Mouse (Mus musculus) kidney, embryonic 15.5 days (tissue): Measurements from ENCODE around the gene Bcl2l1. TPM values are rescaled to one million over a fixed set of nuclear protein-coding genes. Genes with fewer than 3 reads are reported as not detected.
A peak's percentile ranks its signal among the peaks of the same experiment; 100 is the strongest.

Experiments used
- ATAC-seq: fragments of 200-750 bp; cut with Nextera tagmentation; replicated peaks from 2 replicates; pipeline ENCODE4 v1.8.0; 2017; ENCODE audit warnings: moderate TSS enrichment; ENCODE audit not compliant: low FRiP score
- H3K27ac ChIP-seq: fragments of 300-500 bp; sonication (generic); 2 replicates; pipeline ENCODE4 v1.5.1; 2015; ENCODE audit warnings: mild to moderate bottlenecking, inconsistent platforms
- H3K27me3 ChIP-seq: fragments of 300-500 bp; sonication (generic); 2 replicates; pipeline ENCODE4 v1.6.1; 2015; ENCODE audit warnings: inconsistent platforms
- H3K36me3 ChIP-seq: fragments of 300-500 bp; sonication (generic); 2 replicates; pipeline ENCODE4 v1.6.1; 2015; ENCODE audit warnings: inconsistent platforms
- H3K4me1 ChIP-seq: fragments of 300-500 bp; sonication (generic); 2 replicates; pipeline ENCODE4 v1.6.1; 2015; ENCODE audit warnings: inconsistent platforms
- H3K4me2 ChIP-seq: fragments of 300-500 bp; sonication (generic); 2 replicates; pipeline ENCODE4 v1.6.1; 2015; ENCODE audit warnings: moderate library complexity, mild to moderate bottlenecking, inconsistent platforms
- H3K4me3 ChIP-seq: fragments of 300-500 bp; sonication (generic); replicated peaks from 2 replicates; pipeline ENCODE4 v1.5.1; 2015; ENCODE audit warnings: mild to moderate bottlenecking, inconsistent platforms
- H3K9ac ChIP-seq: fragments of 300-500 bp; sonication (generic); 2 replicates; pipeline ENCODE4 v1.6.1; 2015; ENCODE audit warnings: mild to moderate bottlenecking, inconsistent platforms
- H3K9me3 ChIP-seq: fragments of 300-500 bp; sonication (generic); replicated peaks from 2 replicates; pipeline ENCODE4 v1.6.1; 2016; ENCODE audit warnings: inconsistent platforms
- WGBS: fragments of 180-500 bp; shearing (Covaris S2); methylation state at CpG from one replicate; pipeline ENCODE4 v1.1.7; 2015; ENCODE audit warnings: mixed read lengths; 5-methylcytosine and 5-hydroxymethylcytosine counted together
- polyA plus RNA-seq: library from polyadenylated mRNA; unstranded; fragments of >200 nt; fragmentation: Nextera tagmentation; extraction: Ambion mirVana; gene quantifications from 2 replicates; pipeline ENCODE4 v1.2.1, GENCODE M21; 2015

Gene Bcl2l1
- polyA plus RNA-seq, 1 experiment from 2014 or later: 106 TPM

DNA sequence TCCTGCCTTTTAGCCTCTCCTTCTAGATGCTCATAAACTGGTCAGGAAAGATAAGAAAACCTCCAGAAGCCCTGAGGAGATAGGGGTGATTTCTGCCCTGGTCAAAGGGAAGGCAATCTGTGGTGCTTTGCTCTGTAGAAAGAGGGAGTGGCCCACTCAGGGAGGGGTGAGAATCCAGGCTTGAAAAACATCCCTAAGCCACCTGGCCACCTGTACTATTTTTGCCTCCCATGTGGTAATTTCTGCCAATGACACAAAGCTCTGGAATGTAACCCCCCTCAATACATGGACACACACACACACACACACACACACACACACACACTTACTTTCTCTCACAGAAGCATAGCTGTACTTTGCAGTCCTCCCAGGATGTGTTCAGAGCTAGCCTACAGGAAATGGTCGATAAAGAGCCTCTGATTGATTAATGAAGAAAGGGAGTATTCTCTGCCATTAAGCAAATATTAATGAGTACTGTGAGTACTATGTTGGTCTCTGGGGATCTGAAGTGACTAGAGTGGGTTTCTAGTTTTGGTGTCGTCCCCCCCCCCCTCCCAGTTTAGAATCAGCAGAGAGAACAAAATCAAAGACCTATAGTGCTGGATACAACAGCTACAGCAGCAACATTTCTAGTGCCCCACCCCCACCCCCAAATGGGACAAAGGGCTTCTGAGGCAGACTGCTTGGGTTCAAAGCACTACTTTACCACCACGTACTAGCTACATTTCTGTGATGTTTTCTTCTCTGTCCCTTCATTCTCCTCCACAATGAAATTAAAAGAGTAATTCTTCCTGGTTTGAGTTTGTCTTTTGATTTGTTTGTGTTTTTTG, 20.0 kb downstream of the Bcl2l1 start:
- WGBS: 22% methylated on average over 3 of the region's 3 CpGs
- H3K4me2 ChIP-seq: no peak overlapping the region
- peak overlapping the region; percentile 70 for H3K27ac ChIP-seq
- no peak overlapping the region for H3K4me3 ChIP-seq
- peak; percentile 41 for ATAC-seq
- H3K36me3 ChIP-seq: peaks cover 6% of the 10 kb centered on the region; the same call in 1 of the 2 replicates
- no peaks in the 10 kb centered on the region for H3K27me3 ChIP-seq
- H3K4me1 ChIP-seq: peaks cover 51% of the 10 kb centered on the region
- no peak overlapping the region for H3K9ac ChIP-seq
- H3K9me3 ChIP-seq: no peaks in the 10 kb centered on the region

DNA sequence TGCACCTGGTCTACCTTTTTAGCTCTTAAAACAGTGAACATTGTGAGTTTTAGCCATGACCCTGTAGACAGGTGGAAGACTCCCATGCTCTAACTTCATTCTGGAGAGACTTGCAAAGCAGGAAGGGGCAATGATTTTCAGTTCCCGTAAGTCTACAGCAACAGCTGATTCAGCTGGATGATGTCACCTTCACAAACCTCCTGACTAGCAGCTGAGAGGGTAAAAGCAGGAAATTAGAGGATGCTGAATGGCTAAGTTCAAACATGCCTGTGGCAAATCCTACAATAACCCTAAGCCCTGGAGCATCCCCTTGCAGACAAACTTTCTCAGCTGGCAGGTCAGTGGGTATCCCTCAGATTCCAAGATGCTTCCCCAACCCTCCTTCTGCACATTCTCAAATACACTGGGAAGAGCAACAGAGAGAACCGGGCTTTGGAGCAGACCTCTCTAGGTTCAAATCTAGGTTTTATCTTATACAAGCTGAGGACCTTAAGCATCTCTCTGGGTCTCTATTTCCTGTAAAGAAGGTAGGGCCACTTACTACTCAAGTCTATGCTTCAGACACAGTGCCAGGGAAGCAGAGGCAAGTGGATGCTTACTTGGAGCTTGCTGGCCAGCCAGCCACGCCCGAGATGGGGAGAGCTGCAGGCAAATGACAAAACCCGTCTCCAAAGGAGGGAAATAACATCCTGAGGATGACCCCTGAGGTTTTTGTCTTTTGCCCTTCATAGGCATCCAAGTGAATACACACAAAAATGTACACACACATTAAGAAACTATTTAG, 21.2 kb downstream of the Bcl2l1 start:
- Histone ChIP-seq H3K27me3 (no peaks in the 10 kb centered on the region), H3K4me1 (peaks cover 51% of the 10 kb centered on the region), H3K4me2 (no peak overlapping the region), H3K27ac (peak overlapping the region; percentile 50; the same call in 1 of the 2 replicates), H3K36me3 (peaks cover 6% of the 10 kb centered on the region; the same call in 1 of the 2 replicates), H3K9me3 (no peaks in the 10 kb centered on the region), H3K9ac (no peak overlapping the region), H3K4me3 (no peak overlapping the region)
- ATAC-seq: no peak
- 78% methylated on average over 5 of the region's 5 CpGs for WGBS

DNA sequence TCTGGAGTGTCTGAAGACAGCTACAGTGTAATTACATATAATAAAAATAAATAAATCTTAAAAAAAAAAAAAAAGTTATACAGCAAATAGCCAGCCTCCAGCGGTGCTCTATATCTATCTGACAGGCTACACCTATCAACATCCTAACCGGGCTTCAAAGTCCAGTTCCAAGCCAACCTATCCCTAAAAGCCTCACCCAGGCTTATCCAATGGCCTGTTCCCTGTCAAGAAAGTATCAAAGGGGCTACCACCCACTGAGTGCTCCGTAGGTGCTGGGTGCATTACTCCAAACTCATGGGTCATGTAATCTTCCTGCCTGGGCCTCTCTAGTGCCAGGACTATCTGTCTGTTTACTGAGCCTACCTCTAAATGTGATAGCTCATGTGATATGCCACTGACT, 23.4 kb downstream of the Bcl2l1 start:
- no peak for ATAC-seq
- 90% methylated on average over 3 of the region's 3 CpGs for WGBS
- H3K9ac ChIP-seq: no peak overlapping the region
- peaks cover 67% of the 10 kb centered on the region for H3K4me1 ChIP-seq
- no peaks in the 10 kb centered on the region for H3K9me3 ChIP-seq
- H3K27me3 ChIP-seq: no peaks in the 10 kb centered on the region
- no peak overlapping the region for H3K4me2 ChIP-seq
- H3K36me3 ChIP-seq: peaks cover 6% of the 10 kb centered on the region; the same call in 1 of the 2 replicates
- H3K4me3 ChIP-seq: no peak overlapping the region
- H3K27ac ChIP-seq: no peak overlapping the region

DNA sequence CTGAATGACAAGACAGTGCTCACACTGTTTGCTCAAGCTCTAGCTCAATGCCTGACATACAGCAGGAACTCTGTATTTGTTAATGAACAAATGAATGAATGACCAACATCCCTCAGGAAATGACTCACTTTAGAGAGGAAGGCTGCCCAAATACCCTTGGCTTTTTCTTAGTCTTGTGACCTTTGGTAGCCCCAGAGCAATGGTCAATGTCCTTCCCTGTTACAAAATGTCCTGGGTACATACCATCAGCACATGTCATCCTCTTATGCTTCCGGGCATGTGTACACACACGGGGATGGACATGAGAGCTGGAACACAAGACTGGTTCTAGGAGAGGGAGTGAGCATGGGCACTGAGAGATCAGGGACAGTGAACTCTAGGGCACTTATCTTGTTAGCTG, 25.5 kb downstream of the Bcl2l1 start:
- Histone ChIP-seq H3K36me3 (peaks cover 6% of the 10 kb centered on the region; the same call in 1 of the 2 replicates), H3K9me3 (no peaks in the 10 kb centered on the region), H3K27ac (peak overlapping the region; percentile 90), H3K4me3 (no peak overlapping the region), H3K4me1 (peaks cover 55% of the 10 kb centered on the region), H3K27me3 (no peaks in the 10 kb centered on the region), H3K4me2 (no peak overlapping the region), H3K9ac (no peak overlapping the region)
- ATAC-seq: no peak
- WGBS: 61% methylated on average over 2 of the region's 2 CpGs

DNA sequence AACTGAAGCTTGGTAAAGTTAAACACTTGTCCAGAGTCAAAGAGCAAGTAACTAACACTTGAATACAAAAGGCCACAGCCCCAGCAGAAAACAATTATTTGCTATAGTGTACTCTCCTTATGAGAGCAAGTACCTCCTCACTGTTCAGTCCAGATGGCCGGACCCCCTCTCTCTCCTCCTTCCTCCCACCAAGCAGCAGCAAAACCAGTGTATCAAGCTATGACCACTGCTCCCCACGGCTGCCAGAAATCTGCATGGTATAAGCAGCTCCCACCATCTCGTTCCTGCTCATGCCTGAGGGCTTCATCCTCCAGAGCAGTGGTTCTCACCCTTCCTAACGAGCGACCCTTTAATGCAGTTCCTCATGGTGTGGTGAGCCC, 26.4 kb downstream of the Bcl2l1 start:
- Histone ChIP-seq H3K27ac (peak overlapping the region; percentile 90), H3K4me3 (no peak overlapping the region), H3K36me3 (peaks cover 6% of the 10 kb centered on the region; the same call in 1 of the 2 replicates), H3K9me3 (no peaks in the 10 kb centered on the region), H3K27me3 (no peaks in the 10 kb centered on the region), H3K9ac (no peak overlapping the region), H3K4me2 (no peak overlapping the region), H3K4me1 (peaks cover 49% of the 10 kb centered on the region)
- no peak; the same call in 1 of the 2 replicates for ATAC-seq
- WGBS: 37% methylated on average over 5 of the region's 5 CpGs

DNA sequence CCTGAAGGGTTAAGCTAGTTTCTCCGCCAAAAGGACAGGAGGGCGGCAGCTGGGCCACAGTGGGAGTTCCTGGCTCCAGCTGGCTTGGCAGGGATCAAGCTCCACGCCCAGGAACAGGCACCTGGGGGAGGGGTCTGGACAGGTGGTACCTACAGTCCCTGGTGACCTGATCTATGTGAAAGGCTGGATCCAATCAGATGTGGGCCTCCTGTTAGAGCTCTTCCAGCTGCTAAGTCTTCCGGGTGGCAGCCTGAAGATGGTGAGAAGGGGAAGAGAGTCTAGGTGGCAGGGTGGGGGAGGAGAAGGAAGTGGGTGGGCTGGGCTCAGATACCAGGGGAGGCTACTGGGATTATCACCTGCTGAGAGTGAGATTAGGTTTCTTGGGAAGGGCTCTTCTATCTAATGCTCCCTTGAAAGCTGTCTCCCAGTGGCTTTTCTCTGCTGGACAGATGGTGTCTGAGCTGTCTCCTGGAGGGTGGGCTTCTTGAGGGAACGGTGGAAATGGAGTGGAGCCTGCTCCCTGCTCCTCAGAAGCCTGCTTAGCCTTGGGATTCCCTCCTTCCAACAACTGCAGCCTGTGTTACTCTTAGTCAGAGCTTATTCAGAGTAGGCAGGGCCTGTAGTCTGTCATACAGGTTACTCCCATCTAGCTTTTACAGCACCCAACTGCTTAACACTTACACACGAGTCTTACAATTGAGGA, 27.0 kb downstream of the Bcl2l1 start:
- Histone ChIP-seq H3K27ac (peak overlapping the region; percentile 90), H3K4me1 (peaks cover 44% of the 10 kb centered on the region), H3K27me3 (no peaks in the 10 kb centered on the region), H3K4me3 (no peak overlapping the region), H3K4me2 (peak overlapping the region; percentile 8; the same call in 1 of the 2 replicates), H3K9ac (no peak overlapping the region), H3K9me3 (no peaks in the 10 kb centered on the region), H3K36me3 (peaks cover 6% of the 10 kb centered on the region; the same call in 1 of the 2 replicates)
- whole genome bisulfite sequencing: 9% methylated on average over 6 of the region's 6 CpGs
- peak; percentile 85 for ATAC-seq

DNA sequence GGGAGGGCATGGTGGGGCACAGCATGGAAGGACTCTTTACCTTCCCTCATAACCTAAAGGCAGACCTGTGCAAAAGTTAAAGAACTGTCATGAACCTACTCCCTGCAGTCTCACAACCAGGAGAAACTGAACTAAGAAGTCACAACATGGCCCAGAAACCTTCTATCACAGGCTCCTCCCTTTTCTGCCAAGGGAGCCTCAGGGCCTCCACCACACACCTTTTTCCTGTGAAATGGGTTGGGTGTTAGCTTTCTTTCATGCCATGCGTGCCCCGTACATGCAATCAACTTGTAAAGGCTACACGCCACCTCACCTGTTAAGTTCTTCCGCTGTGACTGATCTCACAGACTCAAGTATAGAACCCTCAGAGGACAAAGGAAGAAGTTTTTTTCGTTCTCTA, 28.4 kb downstream of the Bcl2l1 start:
- no peaks in the 10 kb centered on the region for H3K27me3 ChIP-seq
- peak overlapping the region; percentile 48; the same call in 1 of the 2 replicates for H3K27ac ChIP-seq
- H3K9me3 ChIP-seq: no peaks in the 10 kb centered on the region
- no peak for ATAC-seq
- no peaks in the 10 kb centered on the region for H3K36me3 ChIP-seq
- no peak overlapping the region for H3K9ac ChIP-seq
- H3K4me2 ChIP-seq: no peak overlapping the region
- H3K4me1 ChIP-seq: peaks cover 43% of the 10 kb centered on the region
- no peak overlapping the region for H3K4me3 ChIP-seq
- WGBS: 85% methylated on average over 5 of the region's 5 CpGs

DNA sequence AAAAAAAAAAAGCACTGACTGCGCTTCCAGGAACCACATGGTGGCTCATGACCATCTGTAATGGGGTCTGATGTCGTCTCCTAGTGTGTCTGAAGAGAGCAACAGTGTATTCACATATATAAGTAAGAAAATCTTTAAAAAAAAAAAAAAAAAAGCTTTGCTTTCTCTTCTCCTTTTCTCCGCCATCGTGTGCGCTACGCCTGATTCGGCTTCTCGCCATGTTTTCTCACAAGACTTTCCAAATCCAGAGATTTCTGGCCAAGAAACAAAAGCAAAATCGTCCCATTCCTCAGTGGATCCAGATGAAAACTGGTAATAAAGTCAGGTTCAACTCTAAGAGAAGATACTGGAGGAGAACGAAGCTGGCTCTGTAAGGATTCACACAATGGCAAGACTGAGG, 29.2 kb downstream of the Bcl2l1 start:
- no peaks in the 10 kb centered on the region for H3K36me3 ChIP-seq
- peaks cover 43% of the 10 kb centered on the region for H3K4me1 ChIP-seq
- H3K4me2 ChIP-seq: no peak overlapping the region
- ATAC-seq: no peak
- H3K27me3 ChIP-seq: no peaks in the 10 kb centered on the region
- H3K9ac ChIP-seq: no peak overlapping the region
- no peaks in the 10 kb centered on the region for H3K9me3 ChIP-seq
- 87% methylated on average over 10 of the region's 10 CpGs for whole genome bisulfite sequencing
- no peak overlapping the region for H3K4me3 ChIP-seq
- H3K27ac ChIP-seq: no peak overlapping the region

DNA sequence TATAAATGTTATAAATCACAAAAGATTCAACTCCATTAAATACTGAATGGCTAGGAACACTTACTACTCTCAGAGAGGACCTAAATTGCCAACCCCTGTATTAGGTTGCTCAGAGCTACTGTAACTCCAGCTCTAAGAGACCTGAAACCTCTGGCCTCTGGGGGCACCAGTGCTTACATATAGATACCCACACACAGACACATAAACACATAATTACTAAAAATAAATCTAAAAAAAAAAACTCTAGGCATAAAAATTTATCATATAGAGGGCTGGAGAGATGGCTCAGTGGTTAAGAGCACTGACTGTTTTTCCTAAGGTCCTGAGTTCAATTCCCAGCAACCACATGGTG, 30.8 kb downstream of the Bcl2l1 start:
- Histone ChIP-seq H3K9ac (no peak overlapping the region), H3K4me1 (peaks cover 31% of the 10 kb centered on the region), H3K27me3 (no peaks in the 10 kb centered on the region), H3K4me2 (no peak overlapping the region), H3K4me3 (no peak overlapping the region), H3K36me3 (no peaks in the 10 kb centered on the region), H3K27ac (no peak overlapping the region), H3K9me3 (no peaks in the 10 kb centered on the region)
- no peak for ATAC-seq

DNA sequence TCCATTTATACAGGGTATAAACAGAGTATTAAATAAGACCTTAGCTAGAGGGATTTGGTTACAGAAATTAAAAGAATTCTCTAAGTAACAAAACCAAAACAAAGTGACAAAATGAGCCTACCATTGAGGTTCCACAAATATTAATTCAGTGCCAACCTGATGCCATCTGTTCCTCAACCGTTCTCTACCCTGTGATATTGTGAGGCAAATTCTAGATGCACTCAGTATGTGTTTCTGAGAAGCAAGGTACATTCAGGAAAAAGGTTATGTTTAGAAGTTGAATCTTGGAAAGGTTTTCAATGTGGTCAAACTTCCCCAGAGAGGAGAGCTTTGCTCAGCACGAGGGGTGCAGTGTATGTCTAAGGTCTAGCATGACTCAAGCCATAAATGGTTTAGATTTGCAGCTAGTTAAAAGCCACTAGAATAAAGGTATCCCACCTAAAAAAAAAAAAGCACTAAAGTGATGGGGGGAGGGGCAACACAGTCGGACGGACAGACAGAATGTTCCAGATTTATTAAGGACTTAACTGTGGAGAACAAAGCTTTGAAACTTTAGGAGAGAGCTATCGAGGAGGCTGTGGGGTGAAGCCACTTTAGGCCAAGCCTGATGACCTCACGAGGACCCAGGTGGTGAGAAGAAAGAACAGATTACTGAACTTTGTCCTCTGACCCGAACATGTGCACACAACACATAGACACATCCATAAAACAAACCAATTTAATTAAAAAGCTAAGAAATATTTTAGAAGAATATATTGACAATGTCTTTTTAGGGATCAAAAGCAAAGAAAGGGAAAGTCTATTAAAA, 31.4 kb downstream of the Bcl2l1 start:
- no peak for ATAC-seq
- no peak overlapping the region for H3K4me3 ChIP-seq

DNA sequence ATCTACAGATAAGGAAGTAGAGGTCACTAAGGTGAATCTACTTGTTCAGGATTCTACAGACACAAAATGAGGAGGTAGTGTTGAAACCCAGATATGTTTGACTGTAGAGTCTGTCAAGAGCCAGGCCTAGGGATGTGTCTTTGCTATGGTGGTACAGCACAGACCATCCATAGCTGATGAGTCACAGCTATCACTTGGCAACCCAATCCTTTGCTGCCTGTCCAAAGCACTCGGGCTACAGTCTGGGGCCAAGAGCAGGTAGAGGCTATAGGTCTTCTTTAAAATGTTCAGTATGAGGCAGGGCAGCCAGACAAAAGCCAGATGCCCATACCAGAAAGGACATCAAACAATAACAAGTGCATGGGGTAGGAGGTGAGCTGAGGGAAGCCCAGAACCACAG, 33.9 kb downstream of the Bcl2l1 start:
- H3K4me3 ChIP-seq: no peak overlapping the region
- H3K27ac ChIP-seq: no peak overlapping the region
- H3K36me3 ChIP-seq: no peaks in the 10 kb centered on the region
- no peak overlapping the region for H3K4me2 ChIP-seq
- 86% methylated on average over 1 of the region's 1 CpGs for WGBS
- H3K9me3 ChIP-seq: no peaks in the 10 kb centered on the region
- ATAC-seq: no peak
- H3K27me3 ChIP-seq: no peaks in the 10 kb centered on the region
- H3K9ac ChIP-seq: no peak overlapping the region
- peaks cover 31% of the 10 kb centered on the region for H3K4me1 ChIP-seq

More for the DNA sequence above, 31.4 kb downstream of the Bcl2l1 start:
- Histone ChIP-seq H3K9ac (no peak overlapping the region), H3K27me3 (no peaks in the 10 kb centered on the region), H3K4me2 (no peak overlapping the region), H3K27ac (no peak overlapping the region), H3K36me3 (no peaks in the 10 kb centered on the region), H3K9me3 (no peaks in the 10 kb centered on the region), H3K4me1 (peaks cover 28% of the 10 kb centered on the region)
- 44% methylated on average over 7 of the region's 7 CpGs for WGBS
